Mouse (Mus musculus): ENCODE results near the gene Syt1.

DNA sequence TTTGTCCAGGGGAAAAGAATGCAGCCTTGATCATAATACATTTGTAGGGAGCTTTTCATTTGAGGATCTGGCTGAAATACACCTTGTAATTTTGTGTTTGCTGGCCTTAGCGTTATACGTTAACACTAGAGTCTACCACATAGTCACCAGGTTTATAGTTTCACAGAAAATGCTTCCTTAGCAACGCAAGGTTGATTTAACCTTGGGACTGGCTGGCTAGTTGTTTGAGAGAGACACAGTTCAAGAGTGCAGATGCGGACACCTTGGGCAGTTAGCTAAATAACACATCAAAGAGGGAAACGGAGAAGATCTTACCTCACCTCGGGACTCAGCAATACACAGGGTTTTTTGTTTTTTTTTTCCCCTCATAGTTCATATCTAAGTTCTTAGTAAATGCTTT, 441.9 kb downstream of the Syt1 start:
- TF ChIP-seq CTCF (IDR thresholded peaks at IDR 0.05; ENCODE audit: extremely low read depth, insufficient read depth, low read length) (no peak), POLR2A (IDR thresholded peaks at IDR 0.05; ENCODE audit: extremely low read depth, insufficient read depth, low read length) (no peak)

Measured in cortical plate, adult 2 months (tissue).